Mouse (Mus musculus): ENCODE measurements around the gene Polr2l. TPM values are rescaled to one million over a fixed set of nuclear protein-coding genes. Genes with fewer than 3 reads are reported as not detected.

The Polr2l gene
- polyA plus RNA-seq (2016; fragmentation: Nextera tagmentation; extraction: Ambion mirVana): 84.0 and 86.0 TPM in 2 replicates

DNA sequence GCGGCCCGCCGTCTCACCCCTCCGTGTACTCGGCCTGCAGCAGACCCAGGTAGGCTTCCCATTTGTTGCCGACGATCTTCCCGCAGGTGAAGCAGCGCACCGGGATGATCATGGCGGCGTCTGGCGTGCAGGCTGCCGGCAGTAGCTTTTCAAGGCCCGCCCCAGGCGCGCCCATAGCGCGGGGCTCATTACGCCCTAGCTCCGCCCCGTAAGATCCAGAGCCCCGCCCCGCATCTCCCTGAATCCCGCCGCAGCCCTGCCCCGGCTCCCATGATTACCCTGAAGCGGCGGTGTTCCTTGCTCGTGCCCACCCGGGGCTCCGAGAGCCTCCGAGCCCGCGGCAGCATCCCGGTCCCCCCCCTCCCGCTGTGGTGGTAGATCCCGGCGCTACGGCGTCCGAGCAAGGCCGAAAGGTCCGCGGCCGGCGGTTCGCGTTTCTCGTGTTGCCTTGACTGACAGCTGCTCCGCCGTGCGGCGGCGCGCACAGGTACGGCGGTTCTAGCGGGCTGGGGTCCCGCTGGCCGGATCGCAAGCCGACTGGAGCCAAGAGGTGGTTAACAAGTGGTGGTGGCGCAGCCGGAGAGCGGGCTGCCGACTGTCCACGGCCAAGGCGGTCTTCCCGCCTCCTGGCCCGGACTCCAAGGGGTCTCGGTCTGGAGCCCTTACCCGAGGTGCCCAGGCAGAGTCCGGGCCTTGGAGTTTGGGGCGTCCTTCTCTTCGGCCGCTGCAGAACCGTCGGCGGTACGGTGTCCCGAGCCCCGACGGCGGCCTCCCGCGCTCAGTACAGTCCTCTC is at the start of gene Polr2l, which contains the start of gene Tspan4:
Gene Polr2l, minus strand, starts transcription at position 122 of the 794 bp plus-strand sequence.
Gene Tspan4, plus strand, starts transcription at position 230 of the 794 bp plus-strand sequence.
- DNase-seq (ENCODE audit: low spot score): peak; percentile 90
- H3K4me1 ChIP-seq: peaks cover 46% of the 10 kb centered on the region
- H3K9me3 ChIP-seq: no peaks in the 10 kb centered on the region
- peak within 1 kb of the TSS; percentile 98 for H3K27ac ChIP-seq (replicated peaks)
- WGBS: under 1% methylated on average over 87 of the region's 87 CpGs
- peaks cover 8% of the 10 kb centered on the region for H3K27me3 ChIP-seq (replicated peaks; ENCODE audit: low read depth, poor library complexity, severe bottlenecking)
- peak within 1 kb of the TSS; percentile 89 for H3K4me3 ChIP-seq
- H3K36me3 ChIP-seq (replicated peaks): peaks cover 27% of the 10 kb centered on the region

DNA sequence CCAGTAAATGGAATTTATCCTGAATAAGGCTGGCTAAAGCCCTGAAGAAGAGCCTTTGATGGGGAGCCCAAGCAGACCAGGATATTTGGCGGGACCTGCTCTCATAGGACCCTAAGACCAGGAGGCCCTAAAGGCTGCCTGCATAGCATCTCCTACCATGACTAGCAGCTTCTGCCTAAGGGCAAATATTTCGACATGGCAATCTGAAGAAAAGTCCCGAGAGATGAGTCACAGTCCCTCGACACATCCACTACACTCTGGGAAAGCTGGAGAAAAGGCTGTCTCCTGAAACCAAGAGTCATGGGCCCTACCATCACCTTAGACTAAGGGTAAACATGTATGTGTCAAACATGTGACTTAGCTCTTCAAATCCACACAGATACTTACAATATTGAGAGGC is 49.3 kb upstream of the Polr2l start:
- no peak overlapping the region for H3K4me3 ChIP-seq
- H3K9me3 ChIP-seq: no peaks in the 10 kb centered on the region
- H3K36me3 ChIP-seq (replicated peaks): peaks cover 29% of the 10 kb centered on the region
- 85% methylated on average over 4 of the region's 4 CpGs for WGBS
- no peaks in the 10 kb centered on the region for H3K27me3 ChIP-seq (replicated peaks; ENCODE audit: low read depth, poor library complexity, severe bottlenecking)
- no peak overlapping the region for H3K27ac ChIP-seq (replicated peaks)
- no peaks in the 10 kb centered on the region for H3K4me1 ChIP-seq
- DNase-seq (ENCODE audit: low spot score): no peak

DNA sequence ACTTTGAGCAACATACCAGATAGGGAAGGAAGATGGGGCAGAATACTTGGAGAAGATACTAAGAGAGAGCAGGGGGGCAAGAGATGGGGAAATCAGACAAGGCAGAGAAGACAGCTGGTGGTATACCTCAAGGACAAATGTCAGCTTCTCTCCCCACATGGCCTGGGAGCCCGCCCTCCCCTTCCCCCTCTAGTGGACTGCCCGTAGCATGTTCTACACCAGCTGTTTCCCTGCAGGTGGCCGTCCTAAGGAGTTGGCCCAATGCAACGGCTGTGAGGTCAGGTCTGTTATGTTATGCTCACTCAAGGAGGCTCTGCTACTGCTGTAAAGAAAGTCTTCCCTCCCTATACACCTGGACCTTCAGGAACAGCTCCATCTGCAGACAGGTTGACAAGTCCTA is 48.1 kb upstream of the Polr2l start:
- Histone ChIP-seq H3K27me3 (replicated peaks; ENCODE audit: low read depth, poor library complexity, severe bottlenecking) (no peaks in the 10 kb centered on the region), H3K27ac (replicated peaks) (no peak overlapping the region), H3K36me3 (replicated peaks) (peaks cover 23% of the 10 kb centered on the region), H3K4me1 (no peaks in the 10 kb centered on the region), H3K9me3 (no peaks in the 10 kb centered on the region), H3K4me3 (no peak overlapping the region)
- DNase-seq (ENCODE audit: low spot score): no peak
- WGBS: 58% methylated on average over 4 of the region's 4 CpGs

- H3K27ac ChIP-seq (replicated peaks): no peak overlapping the region
- no peak overlapping the region for H3K4me3 ChIP-seq
- WGBS: 88% methylated on average over 1 of the region's 1 CpGs
- H3K27me3 ChIP-seq (replicated peaks; ENCODE audit: low read depth, poor library complexity, severe bottlenecking): no peaks in the 10 kb centered on the region
- H3K4me1 ChIP-seq: no peaks in the 10 kb centered on the region
- no peaks in the 10 kb centered on the region for H3K9me3 ChIP-seq
- no peak for DNase-seq (ENCODE audit: low spot score)
- H3K36me3 ChIP-seq (replicated peaks): peaks cover 9% of the 10 kb centered on the region; the same call in 1 of the 2 replicates
Observed at GRCm38 (mm10) chr7:141519795-141520194, 44.9 kb upstream of the Polr2l start.

DNA sequence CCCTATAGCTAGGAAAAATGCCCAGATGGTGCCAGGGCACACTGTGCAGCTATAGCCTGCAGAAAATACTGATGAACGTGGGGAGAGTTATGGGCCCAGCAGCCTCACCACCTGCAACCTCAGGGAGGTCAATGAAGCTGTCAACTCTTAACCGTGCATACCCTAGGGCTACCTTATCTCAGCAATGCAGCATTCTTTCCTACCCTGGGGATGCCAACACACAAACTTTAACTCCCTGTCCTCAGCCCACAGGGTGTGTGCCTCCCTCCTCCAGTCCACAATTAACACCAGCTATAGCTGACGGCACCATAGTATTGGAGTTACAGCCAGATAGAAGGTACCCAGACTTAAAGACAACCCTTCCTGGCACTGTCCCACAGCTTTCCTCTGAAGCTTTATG is 44.0 kb upstream of the Polr2l start:
- Histone ChIP-seq H3K36me3 (replicated peaks) (peaks cover 12% of the 10 kb centered on the region; the same call in 1 of the 2 replicates), H3K4me3 (no peak overlapping the region), H3K9me3 (no peaks in the 10 kb centered on the region), H3K27me3 (replicated peaks; ENCODE audit: low read depth, poor library complexity, severe bottlenecking) (no peaks in the 10 kb centered on the region), H3K27ac (replicated peaks) (0 out of 2 replicates have a peak overlapping the region, but pooled peaks have one; percentile 6), H3K4me1 (no peaks in the 10 kb centered on the region)
- 74% methylated on average over 3 of the region's 3 CpGs for WGBS
- no peak for DNase-seq (ENCODE audit: low spot score)

GRCm38 (mm10) chr7:141518296-141518695 is 43.4 kb upstream of the Polr2l start:
- Histone ChIP-seq H3K27me3 (replicated peaks; ENCODE audit: low read depth, poor library complexity, severe bottlenecking) (no peaks in the 10 kb centered on the region), H3K4me1 (no peaks in the 10 kb centered on the region), H3K36me3 (replicated peaks) (peaks cover 18% of the 10 kb centered on the region), H3K27ac (replicated peaks) (no peak overlapping the region), H3K9me3 (no peaks in the 10 kb centered on the region), H3K4me3 (no peak overlapping the region)
- WGBS: 89% methylated on average over 5 of the region's 5 CpGs
- DNase-seq (ENCODE audit: low spot score): no peak

DNA sequence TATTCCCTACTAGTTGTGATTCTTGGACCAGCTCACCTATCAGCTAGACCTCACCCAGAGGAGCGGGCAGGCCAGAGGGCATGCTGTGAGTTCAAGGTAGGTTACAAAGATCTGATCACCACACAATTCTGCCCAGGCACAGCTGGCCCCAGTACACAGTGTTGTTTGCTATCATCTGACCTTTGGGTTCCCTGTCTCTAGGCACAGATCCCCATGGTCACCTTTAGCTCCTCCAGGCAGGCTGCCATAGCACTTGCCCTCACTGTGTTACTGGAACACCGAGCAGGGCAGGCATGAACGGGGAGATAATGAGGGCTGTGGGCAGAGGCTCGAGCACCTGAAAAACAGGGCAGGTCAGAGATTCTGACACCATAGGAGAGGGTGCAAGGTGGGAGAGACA is 42.7 kb upstream of the Polr2l start:
- H3K27ac ChIP-seq (replicated peaks): no peak overlapping the region
- H3K4me3 ChIP-seq: no peak overlapping the region
- no peak for DNase-seq (ENCODE audit: low spot score)
- no peaks in the 10 kb centered on the region for H3K27me3 ChIP-seq (replicated peaks; ENCODE audit: low read depth, poor library complexity, severe bottlenecking)
- no peaks in the 10 kb centered on the region for H3K4me1 ChIP-seq
- H3K36me3 ChIP-seq (replicated peaks): peaks cover 21% of the 10 kb centered on the region
- H3K9me3 ChIP-seq: no peaks in the 10 kb centered on the region
- WGBS: 91% methylated on average over 4 of the region's 4 CpGs

DNA sequence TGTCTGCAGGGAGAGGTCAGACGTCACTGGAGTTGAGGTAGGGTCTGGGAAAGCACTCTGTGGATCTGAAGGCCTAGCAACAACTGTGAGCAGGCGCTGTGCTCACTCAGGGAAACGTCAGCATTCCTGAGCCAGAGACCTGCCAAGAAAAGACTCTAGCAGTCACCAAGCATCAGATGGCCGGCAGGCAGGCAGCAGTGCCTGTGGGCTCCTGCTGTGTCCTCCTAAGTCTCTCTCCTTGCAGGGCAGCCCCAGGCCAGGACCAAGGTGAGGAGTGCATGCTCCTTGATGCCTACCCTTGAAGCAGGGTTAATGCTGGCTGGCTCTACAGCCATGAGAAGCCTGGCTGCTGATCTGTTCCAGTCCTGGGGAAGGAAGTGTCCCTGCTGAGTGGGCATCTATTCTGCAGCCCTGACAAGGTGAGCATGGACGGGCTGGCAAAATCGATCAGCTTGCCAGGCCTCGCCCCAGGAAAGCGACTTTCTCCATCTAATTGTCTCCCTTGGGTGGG is 35.8 kb upstream of the Polr2l start:
- Histone ChIP-seq H3K4me1 (peaks cover 8% of the 10 kb centered on the region; the same call in 1 of the 2 replicates), H3K9me3 (no peaks in the 10 kb centered on the region), H3K27ac (replicated peaks) (no peak overlapping the region; the same call in 1 of the 2 replicates), H3K36me3 (replicated peaks) (peaks cover 40% of the 10 kb centered on the region), H3K4me3 (no peak overlapping the region), H3K27me3 (replicated peaks; ENCODE audit: low read depth, poor library complexity, severe bottlenecking) (no peaks in the 10 kb centered on the region)
- 70% methylated on average over 8 of the region's 8 CpGs for whole genome bisulfite sequencing
- no peak for DNase-seq (ENCODE audit: low spot score)

DNA sequence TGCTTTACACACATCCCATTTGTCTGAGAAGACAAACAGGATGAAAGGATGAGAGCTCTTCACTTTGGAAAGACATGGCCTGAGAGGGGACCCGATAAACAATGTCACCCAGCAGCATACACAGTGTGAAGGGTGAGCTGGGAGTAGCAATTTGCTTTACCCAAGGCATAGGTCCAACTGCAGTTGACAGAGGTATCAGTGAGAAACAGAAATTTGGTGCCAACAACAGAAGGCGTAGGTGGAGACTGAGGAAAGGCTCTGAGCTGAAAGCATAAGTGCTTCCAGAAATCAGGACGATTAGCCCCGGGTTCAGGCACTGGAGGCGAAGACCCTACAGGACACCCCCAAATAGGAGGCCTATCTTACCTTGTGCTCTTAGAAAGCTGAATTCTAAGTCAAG is 35.3 kb upstream of the Polr2l start:
- H3K4me3 ChIP-seq: no peak overlapping the region
- H3K36me3 ChIP-seq (replicated peaks): peaks cover 39% of the 10 kb centered on the region
- H3K27me3 ChIP-seq (replicated peaks; ENCODE audit: low read depth, poor library complexity, severe bottlenecking): no peaks in the 10 kb centered on the region
- 92% methylated on average over 5 of the region's 5 CpGs for WGBS
- H3K4me1 ChIP-seq: peaks cover 8% of the 10 kb centered on the region; the same call in 1 of the 2 replicates
- no peak for DNase-seq (ENCODE audit: low spot score)
- H3K27ac ChIP-seq (replicated peaks): no peak overlapping the region
- H3K9me3 ChIP-seq: no peaks in the 10 kb centered on the region

DNA sequence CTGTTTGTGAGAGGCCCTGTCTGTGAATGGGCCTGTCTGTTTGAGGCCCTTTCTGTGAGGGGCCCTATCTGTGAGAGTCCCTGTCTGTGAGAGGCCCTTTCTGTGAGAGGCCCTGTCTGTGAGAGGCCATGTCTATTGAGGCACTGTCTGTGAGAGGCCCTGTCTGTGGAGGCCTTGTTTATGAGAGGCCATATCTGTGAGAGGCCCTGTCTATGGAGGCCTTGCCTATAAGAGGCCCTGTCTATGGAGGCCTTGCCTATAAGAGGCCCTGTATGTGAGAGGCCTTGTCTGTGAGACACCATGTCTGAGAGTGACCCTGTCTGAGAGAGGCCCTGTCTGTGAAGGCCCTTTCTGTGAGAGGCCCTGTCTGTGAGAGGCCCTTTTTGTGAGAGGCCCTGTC is 33.2 kb upstream of the Polr2l start:
- H3K27me3 ChIP-seq (replicated peaks; ENCODE audit: low read depth, poor library complexity, severe bottlenecking): no peaks in the 10 kb centered on the region
- peak overlapping the region; percentile 72 for H3K27ac ChIP-seq (replicated peaks)
- H3K4me3 ChIP-seq: no peak overlapping the region
- H3K4me1 ChIP-seq: peaks cover 8% of the 10 kb centered on the region; the same call in 1 of the 2 replicates
- no peaks in the 10 kb centered on the region for H3K9me3 ChIP-seq
- DNase-seq (ENCODE audit: low spot score): no peak
- H3K36me3 ChIP-seq (replicated peaks): peaks cover 27% of the 10 kb centered on the region; the same call in 1 of the 2 replicates

GRCm38 (mm10) chr7:141506278-141506677 is 31.3 kb upstream of the Polr2l start:
- WGBS: 82% methylated on average over 2 of the region's 2 CpGs
- H3K4me1 ChIP-seq: peaks cover 8% of the 10 kb centered on the region; the same call in 1 of the 2 replicates
- peaks cover 23% of the 10 kb centered on the region; the same call in 1 of the 2 replicates for H3K36me3 ChIP-seq (replicated peaks)
- H3K27ac ChIP-seq (replicated peaks): peak overlapping the region; percentile 72
- no peak for DNase-seq (ENCODE audit: low spot score)
- no peaks in the 10 kb centered on the region for H3K27me3 ChIP-seq (replicated peaks; ENCODE audit: low read depth, poor library complexity, severe bottlenecking)
- no peaks in the 10 kb centered on the region for H3K9me3 ChIP-seq
- no peak overlapping the region for H3K4me3 ChIP-seq

GRCm38 (mm10) chr7:141502556-141502905 is 27.6 kb upstream of the Polr2l start:
- 96% methylated on average over 5 of the region's 5 CpGs for WGBS
- DNase-seq (ENCODE audit: low spot score): no peak
- Histone ChIP-seq H3K27ac (replicated peaks) (no peak overlapping the region), H3K9me3 (no peaks in the 10 kb centered on the region), H3K36me3 (replicated peaks) (peaks cover 29% of the 10 kb centered on the region), H3K4me3 (no peak overlapping the region), H3K27me3 (replicated peaks; ENCODE audit: low read depth, poor library complexity, severe bottlenecking) (no peaks in the 10 kb centered on the region), H3K4me1 (no peaks in the 10 kb centered on the region)

All from embryonic facial prominence, embryonic 10.5 days (tissue).